Mouse (Mus musculus) kidney, adult 8-10 months (tissue): ENCODE results near the gene Adamtsl3.
"Not testable (repeated sequence)": the region's sequence is repeated elsewhere in the genome, so short reads cannot be mapped to it uniquely, and the experiment has no call there.

Source experiments
- DNase-seq, 2 experiments: peaks; one replicate each; pipeline ENCODE4 v3.0.0; 2022

The Adamtsl3 gene

DNA sequence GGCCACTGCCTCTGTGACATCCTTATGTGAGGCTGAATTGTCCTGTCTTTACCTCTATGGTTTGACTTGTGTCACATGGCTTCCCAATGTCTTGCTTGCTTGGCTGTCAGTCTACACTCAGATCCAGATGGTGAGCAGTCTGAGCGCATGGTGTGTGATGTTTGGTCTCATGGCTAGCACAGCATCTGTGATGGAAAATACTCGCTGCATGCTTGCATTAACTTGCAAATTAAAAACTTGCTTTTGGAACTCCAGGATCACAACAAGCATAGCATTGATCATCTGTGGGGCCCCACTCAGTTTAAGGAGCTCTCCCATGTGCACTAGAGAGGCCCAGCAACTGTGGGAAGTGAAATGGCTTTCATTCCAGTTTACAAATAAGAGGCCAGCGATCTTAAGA is 29.1 kb downstream of the Adamtsl3 start:
- no peak for DNase-seq

DNA sequence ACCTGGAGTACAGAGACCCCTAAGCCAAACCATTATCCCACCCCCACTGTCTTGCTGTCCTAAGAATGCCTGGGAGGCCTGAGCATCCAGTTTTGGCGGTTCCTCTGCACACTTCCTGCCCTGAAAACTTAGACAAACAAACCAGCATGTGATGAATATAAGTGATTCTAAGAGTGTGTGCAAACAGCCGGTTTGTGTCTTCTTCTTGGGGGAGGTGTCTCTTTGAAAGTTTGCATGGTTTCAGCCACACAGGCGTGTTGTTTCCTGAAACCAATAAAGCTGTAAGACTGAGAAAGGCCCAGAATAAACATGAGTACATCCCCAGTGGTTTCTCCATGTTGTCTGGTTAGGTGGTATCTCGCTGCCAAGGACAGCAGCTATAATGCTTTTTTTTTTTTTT is 30.6 kb downstream of the Adamtsl3 start:
- no peak for DNase-seq

DNA sequence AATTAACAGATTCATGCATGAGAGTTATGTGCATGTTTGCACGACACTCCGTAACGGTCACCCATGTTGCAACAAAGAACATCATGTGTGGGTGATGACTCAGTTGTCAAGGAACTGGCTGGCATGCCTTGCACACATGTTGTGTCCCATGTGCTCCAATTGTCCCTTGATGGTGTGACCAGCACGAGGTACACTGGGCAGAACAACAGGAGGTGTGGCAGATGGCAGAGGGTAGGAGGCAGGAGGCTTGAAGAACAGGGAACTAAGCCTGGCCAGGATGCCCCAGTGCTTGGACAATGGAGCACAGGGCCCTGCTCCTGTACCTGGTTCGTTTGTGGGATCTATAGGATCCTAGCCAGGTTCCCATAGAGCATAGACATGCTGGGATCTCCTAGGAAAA is 31.0 kb downstream of the Adamtsl3 start:
- no peak for DNase-seq

DNA sequence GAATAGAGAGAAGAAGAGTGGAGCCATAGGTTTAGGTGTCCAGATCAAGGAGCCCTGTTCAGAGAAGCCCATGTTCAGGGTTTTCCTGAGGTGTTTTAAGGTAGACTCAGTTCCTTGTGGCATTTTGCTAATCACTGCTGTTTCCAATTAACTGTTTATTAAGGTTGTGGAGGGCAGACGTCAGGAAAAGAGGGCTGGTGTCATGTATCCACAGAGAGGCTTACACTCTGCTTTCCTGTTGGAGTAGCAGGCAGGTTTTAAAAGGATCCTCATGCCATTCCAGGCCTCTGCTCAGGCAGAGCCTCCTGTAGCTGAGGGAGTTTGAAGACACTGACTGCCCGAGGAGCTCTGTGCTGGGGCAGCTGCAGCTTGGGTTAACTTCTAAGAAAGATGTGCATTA is 32.6 kb downstream of the Adamtsl3 start:
- DNase-seq = no peak

DNA sequence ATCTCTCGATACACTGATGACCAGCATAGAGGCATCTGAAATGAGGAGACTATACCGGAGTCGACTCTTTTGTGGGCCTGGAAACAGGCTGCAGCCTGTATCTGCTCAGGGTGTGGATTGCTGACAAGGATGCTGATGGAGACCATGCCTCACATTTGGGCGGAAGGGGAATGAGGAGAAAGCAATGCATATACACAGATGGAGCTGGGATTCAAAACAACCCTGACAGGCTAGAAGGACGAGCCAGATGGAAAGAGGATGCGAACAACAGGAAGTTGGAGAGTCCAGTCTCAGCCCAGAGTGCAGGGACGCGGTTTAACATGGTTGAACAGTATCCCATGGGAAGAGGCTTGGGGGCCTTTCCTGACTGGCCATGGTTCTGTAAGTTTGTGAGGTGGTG is 34.6 kb downstream of the Adamtsl3 start:
- DNase-seq = no peak

DNA sequence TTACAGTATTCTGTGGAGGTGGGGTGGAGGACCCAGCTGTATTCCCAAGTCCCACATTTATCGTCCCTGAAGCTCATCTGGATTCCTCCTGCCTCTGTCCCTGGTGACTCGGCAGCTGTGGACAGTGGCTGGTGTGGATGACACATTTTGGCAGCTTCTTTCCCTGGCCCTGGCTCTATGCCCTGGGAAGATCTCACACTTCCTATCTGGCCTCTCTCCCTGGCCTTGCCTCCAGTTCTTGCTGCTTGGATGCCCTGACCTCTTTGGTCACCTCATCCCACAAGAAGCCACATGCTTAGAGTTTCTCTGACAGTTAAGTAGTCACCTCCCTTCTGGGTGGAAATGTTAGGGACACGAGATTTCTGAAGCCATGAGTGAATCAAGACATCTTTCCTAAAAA is 35.9 kb downstream of the Adamtsl3 start:
- peak; percentile 11 for DNase-seq

DNA sequence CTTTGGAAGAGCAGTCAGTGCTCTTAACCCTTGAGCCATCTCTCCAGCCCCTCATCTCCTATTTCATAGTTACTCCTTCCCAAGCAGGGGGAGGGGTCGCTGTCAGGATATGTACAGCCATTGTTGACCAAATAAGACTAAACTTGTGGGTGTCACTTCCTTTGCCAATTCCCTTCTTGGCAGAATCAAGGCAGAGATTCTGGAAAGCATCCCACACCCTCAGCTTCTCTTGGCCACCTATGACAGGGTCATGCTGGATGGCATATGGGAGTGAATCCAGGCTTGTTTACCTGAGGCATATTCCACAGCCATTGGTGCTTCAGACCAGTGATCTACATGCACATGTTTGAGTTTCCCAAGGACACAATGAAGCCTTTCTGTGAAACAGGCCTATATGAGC is 42.8 kb downstream of the Adamtsl3 start:
- no peak for DNase-seq

DNA sequence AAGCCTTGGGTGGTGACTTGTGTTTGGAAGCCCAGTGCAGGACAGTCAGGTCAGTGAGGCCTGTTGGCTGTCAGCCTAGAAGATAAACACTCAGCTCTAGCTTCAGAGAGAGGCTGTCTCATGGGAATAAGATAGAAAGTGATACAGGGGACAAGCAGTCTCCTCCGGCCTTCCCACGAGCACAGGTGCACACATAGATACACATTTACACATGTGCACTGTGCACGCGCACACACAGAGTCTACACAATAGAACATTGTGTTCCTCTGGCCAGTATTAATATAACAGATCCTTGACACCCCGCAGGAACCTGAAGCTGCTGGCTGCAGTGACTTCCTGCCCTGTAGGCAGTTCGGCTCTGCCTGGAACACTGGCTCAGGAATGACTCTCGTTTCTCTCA is 44.3 kb downstream of the Adamtsl3 start:
- no peak for DNase-seq

DNA sequence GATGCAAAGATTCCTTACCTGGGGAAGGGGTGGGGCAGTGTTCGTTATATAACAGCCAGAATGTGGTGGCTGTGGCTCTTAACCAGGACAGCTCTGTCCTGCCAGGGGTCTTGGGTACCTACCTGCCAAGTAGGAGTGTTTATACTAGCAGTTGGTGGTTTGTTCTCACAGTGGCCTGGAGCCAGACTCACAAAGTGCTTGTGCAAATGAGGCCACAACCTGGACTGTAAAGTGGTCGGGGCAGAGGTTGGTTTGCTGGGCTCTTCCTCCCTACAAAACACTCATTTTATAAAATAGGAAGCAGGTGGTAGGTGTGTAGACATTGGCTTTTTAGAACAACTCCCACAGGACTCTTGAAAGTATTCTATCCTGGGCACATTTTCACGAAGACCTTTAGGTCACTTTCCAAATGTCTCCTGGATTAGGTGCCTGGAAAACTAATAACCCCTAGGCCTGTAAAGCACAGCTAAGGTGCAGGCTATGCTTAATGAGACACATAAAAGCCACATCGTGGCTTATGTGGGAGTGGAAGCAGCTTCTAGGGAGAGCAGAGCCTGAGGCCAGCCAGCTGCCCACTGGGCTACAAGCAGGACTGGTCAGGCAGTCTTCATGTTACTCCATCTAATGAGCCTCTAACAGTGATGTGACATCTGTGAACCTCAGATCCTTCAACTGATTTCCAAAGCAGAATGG is 47.5 kb downstream of the Adamtsl3 start:
- peak in 1 of 2 experiments; percentile 4 for DNase-seq

DNA sequence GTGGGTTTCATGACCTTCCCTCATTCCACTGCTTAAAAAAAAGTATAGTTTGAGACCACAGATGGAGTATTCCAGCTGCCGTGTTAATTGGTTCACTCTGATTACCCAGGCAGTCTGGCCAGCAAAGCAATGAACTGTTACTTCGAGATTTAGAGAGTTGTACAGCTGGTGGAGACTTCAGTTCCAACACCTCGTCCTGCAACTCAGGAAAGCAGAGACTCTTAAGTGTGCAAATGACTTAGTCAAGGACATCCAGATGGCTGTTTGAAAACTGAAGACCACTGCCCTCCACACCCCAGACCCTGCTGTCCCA is 48.0 kb downstream of the Adamtsl3 start:
- DNase-seq = no peak

DNA sequence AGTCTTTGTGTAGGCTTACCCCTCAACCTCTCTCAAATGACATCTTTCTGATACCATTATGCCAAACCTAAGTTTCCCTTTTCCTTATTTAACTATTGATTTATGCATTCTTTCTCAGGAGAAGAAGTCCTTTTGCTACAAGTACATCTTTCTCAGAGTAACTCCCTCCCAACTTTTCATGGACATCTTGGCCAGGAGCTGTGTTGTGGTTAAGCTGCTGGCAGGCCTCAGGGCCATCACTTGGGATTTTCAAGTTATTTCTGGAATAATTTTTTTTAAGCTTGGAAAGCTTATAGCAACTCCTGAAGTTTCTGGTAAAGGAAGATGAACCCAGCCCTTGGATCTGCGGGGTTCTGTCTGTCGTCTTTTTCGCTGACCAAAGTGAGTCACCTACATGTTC is 51.6 kb downstream of the Adamtsl3 start:
- DNase-seq = no peak

DNA sequence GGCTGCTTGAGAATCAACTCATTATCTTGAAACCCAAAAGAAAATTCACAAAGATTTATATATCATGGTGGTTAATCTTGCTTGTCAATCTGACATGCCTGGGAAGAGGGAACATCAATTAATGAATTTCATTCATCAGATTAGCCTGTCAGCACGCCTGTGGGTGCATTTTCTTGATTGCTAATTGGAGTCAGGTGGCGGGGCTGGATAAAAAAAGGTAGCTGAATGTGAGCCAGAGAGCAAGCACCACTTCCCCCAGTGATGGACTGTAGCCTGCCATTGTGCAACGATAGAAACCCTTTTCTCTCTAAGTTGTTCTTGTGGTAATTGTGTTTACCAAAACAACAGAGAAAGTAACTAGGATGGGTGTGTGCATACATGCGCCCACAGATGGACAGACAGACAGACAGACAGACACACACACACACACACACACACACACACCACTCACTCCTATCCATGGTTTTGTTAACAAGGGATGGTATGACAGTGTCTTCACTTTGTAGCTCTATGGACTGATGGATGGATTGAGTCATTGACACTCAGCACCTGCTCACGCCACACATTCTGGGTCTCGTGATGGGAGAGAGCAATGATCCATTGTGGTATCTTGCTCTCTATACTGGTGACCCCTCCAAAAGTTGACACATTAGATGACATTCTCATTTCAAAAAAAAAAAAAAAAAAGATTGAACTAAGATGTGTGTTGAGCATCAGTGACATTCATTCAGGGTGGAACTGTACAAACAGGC is 59.1 kb downstream of the Adamtsl3 start:
- no peak for DNase-seq

DNA sequence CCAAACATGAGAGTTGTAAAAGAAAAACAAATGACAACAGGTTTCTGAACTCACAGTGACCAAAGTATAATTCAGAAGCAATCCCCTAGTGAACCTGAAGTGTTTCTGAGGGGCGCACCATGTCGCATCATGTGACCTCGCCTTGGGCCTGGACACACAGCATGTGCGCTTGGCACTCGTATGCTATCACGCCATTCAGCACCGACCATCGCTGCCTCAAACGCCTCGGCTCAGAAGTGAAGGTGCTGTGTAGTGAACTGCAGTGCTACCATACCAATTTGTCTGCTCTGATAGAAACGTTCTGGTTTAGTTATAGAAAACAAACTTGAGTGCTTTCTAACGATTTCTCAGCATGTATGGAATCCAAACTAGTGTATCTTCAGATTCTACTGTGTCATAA is 59.7 kb downstream of the Adamtsl3 start:
- DNase-seq = no peak

DNA sequence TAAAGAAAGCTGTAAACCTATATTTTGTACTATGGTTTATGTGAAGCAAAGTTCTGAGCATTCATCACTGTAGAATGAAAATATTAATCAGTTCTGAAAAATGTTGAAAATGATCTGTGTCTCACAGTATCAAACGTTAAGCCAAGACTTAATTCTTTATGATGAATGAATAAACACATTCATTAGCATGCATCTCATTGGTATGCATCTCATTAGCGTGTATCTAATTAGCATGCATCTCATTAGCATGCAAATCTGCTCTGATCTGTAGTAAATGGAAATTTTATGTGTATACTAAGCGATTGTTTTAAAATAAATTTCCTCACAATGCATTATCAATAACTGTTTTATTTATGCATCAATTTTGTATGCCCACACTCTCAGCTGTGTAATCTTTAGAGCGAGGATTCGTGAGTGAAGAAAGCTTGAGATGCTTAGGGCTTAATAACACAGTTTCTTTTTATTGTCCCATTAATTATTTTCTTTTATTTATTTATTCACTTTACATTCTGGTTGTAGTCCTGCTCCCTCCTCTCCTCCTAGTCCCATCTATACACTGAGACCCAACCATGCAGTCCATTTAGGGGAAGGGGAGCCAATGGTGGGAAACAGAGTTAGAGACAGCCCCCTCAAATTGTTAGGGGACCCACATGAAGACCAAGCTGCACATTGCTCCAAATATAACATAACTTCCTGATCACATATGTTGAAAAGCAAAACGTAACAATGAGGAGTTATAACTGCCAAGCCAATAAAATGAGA is 60.4 kb downstream of the Adamtsl3 start:
- no peak for DNase-seq

DNA sequence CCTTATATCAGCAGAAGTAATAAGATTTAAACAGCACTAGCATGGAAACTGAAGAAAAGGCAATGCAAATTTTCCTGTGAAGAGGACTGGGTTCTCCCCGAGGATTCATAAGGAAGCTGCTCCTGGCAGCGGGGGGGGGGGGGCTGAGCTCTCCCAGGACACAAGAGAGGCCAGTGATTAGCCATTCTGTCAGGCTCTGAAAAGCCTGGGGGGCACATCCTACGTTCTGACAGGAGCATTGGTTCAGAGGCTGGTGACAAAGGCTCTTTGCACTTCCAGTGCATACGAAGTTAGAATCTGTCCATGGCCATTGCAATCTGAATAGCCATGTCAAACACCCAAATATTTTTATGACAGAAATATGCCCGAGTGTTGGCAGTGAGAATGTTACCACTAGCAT is 61.4 kb downstream of the Adamtsl3 start:
- DNase-seq = no peak

DNA sequence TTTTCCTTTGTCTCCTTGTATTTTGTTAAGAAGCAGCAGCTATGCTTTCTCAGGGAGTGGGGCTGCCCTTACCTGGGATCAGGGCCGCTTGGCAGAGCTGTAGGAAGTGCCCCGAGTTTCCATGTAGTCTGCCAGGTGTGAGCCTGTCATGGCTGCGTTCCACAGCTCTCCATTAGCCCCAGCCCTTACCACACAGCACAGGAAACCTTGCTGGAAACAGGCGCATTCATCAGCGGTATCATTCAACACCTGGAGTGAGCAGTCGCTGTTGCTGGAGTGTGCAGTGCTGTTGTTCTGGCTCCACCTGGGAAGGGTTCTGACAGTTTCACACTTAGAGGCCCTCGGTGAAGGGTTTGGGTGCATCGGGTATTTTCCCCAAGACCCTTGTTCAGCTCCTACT is 62.1 kb downstream of the Adamtsl3 start:
- no peak for DNase-seq

DNA sequence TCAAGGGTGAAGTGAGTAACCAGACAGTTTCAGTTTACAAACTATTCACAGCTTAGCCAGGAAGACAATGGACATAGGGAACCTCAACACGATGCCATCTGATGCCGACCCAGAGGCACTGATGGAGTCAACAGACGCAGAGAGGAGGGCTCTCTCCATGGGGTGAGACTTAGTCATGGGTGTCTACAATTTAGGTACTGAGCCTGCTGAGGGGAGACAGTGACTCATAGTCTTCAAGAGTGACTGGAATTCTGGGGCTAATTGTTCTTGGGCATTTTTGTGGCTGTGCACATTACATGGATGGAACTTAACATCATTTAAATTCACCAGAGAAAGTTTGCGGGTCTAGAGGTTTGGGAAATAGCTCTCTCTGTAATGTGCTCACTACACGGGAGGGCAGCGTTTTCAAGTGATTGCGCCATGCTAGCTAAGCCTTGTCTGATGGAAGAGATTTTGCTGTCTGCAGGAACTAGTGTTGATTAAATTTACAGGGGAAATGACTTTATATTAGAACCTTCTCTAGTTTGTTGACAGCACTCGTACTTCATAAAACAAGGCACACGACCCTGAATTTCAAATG is 70.1 kb downstream of the Adamtsl3 start:
- no peak for DNase-seq

DNA sequence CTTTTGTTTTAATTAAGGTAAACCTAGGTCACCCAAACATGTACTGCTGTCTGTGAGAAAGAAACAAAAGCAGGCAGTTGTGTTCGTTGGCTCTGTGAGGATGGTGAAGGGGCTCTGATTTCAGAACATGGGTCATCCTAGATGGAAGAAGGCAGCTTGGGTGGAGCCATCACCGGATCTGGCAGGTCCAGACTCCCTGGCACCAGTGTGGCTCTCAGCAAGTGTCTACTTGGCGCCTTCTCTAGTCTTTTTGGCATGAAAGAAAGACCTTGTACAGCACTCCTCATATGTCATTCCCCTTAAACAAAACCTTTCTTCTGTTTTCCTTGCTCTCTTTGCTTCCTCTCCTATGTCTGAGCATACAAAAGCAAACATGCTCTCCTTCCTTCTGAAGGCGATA is 75.5 kb downstream of the Adamtsl3 start:
- no peak for DNase-seq

DNA sequence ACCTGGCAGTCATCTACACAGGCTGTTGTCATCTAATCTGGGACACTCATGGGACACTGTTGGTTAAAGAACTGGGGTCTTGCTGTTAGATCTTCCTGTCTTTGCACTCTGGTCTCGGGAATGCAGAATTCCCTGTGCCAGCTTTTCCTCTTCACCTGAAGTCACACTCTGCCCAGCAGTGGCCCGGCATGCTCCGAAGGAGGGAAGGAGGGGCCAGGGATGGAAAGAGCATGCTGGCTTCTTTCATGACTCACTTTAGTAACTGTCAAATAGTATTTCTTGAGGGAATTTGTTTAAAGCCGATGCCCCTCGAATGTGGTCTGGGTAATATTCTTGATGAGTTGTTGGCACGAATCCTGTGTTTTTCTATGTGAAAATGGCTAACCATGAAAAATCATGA is 81.2 kb downstream of the Adamtsl3 start:
- no peak for DNase-seq

DNA sequence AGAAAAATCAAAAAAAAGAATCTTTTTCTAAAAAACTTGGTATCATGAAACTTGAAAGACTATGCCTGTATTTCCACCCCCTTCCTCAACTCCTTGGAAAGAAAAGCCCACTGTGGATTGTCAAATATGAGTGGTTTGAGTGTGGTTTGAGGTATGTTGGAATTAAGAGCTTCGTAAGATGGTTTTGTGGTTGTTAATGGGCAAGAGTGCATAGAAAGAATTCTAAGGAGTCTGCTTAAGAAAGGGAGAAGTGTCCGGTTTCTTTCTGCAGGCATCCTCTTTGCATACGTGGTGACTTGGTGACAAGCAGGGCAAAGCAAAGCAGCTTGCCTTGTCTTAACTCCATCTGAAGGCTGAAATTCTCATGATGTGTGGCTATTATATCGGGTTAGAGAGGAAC is 81.6 kb downstream of the Adamtsl3 start:
- DNase-seq = no peak

DNA sequence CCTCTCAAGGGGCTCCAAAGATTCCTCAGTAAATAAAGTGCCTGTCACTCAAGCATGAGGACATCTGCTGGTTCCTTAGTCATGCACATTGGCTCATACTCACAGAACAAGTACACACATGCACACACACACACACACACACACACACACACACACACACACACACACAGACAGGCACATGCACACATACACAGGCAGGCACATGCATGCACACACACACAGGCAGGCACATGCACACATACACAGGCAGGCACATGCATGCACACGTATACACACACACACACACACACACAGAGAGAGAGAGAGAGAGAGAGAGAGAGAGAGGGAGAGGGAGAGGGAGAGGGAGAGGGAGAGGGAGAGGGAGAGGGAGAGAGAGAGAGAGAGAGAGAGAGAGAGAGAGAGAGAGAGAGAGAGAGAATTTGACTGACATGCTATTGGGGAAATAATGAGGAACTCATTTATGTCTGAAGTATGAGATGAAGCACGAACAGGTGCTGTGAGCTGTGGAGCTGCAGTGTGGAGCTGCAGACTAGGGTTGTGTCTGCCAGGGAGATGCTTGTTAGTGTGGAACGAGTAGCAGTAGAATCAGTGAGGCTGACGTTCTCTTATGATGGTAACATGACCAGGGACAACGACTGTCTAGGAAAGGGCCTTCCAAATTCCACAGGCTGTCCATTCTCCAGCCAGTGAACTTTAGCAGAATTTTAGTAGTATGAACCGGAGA is 85.0 kb downstream of the Adamtsl3 start:
- DNase-seq = not testable (repeated sequence)

DNA sequence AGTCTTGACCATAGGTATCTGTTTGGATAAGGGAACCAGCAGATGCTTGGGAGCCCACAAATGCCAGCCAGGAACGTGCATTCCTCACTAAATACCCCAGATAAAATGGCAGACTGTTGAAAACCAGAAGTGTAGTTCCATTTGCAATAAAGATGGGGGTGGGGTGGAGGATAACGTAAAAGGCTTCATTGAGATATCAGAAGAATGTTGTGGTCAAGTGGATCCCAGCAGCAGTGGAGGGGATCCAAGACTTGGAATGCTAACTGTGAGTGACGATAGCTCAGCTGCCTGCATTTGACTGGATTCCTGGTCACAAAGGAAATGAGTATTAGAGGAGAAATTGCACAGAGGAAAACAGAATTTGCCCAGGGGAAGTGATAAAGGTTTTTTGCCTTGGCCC is 87.1 kb downstream of the Adamtsl3 start:
- peak in 1 of 2 experiments; percentile 3 for DNase-seq

DNA sequence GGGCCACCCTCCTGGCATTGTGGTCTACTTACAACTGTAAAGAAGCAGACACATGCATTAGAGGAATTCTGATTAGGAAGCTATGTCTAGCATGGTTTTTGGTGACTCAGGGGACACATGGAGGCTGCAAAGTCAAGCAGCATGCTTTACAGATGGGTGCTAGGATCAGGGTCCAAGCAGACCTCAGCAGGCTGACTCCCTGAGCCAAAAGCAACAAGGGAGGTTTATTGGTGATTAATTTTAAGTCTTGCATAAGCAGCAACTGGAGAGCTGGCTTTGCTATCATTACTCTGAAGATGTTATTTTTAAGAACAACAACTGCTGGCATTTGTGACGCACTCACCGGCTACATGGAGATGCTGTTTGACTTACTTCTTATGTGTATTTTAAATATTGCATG is 88.1 kb downstream of the Adamtsl3 start:
- DNase-seq = peak in 1 of 2 experiments; percentile 6
